Mouse (Mus musculus) small intestine, adult 2 months (tissue): Measurements from ENCODE around the gene Cdc42ep2.
A peak's percentile ranks its signal among the peaks of the same experiment; 100 is the strongest.

Experiments used
- CTCF ChIP-seq: fragments of 200-500 bp; IDR thresholded peaks from 2 replicates; pipeline ENCODE4 v1.5.1; 2012; ENCODE audit warnings: low read depth, mild to moderate bottlenecking, control low read depth, inconsistent platforms, low read length, moderate library complexity, mixed read lengths; ENCODE audit not compliant: insufficient replicate concordance, insufficient read length; ENCODE audit errors: extremely low read depth
- POLR2A ChIP-seq: fragments of 200-500 bp; IDR thresholded peaks from 2 replicates; pipeline ENCODE4 v1.6.1; 2012; ENCODE audit warnings: low read depth, mild to moderate bottlenecking, control low read depth, inconsistent platforms, low read length, moderate library complexity

DNA sequence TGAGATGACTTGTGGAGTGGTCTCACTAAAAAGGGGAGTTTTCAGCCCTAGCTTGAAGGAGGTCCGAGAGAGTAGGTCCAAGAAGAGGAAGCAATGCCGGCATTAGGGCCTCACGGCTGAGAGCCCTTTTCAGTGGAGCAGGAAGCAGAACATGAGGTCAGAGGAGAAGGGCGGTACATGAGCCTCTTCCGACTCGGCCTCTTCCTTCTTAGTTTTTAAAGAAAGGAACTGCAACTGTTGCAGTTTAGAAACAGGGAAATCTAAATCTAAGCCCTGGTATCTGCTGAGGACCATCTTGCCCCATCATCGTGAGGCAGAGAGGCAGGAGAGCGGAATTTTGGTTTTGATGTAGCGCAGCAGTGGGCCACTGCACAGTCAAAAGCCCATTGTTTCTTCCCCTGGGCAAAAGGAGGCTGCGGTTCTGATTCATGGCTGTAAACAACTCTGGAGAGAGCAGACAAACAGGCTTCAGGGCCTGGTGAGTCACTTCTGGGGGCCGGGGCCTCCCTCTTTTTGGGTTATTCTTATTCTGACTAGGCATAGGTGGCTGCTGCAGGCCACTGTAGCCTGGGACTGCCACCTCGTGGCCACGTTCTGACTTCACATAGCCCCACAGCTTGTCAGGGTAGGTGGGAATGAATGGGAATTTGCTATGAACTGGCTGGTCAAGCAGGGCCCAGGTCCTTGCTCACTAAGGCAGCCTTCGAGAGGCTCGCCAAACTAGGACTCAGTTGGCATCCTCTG is 46.8 kb downstream of the Cdc42ep2 start, which contains the start of gene Slc25a45:
- peak; percentile 75; the same call in 1 of the 2 replicates for TF ChIP-seq CTCF
- no peak; the same call in 1 of the 2 replicates for TF ChIP-seq POLR2A
